Mouse (Mus musculus): Measurements from ENCODE around the gene Gm21292.
"Not testable (repeated sequence)": the region's sequence is repeated elsewhere in the genome, so short reads cannot be mapped to it uniquely, and the experiment has no call there.

Gm21292 gene

DNA sequence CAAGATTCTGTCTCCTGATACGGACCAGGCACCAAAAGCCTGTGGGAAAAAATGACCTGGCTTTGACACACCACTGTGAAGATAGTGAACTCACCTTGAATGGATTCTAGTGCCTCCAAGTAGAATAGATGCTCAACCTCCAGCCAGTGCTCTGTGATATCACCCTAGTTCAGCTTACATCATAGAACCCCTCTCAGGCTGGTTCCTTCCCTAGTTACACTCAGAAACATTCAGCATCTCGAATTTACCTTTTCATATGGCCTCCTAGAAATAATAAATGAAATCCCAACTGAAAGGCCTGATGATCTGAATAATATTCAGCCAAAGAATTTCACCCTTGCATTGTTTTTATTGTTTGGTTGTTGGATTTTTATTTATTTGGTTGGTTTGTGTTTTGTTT lies at the start of gene Gm21292:
TSS of gene Gm21292 (minus strand) at position 101 of the 400 bp plus-strand sequence.
- DNase-seq (ENCODE audit: low read depth), result not testable (repeated sequence)

Data from induced T-regulatory cell, adult 2 months (primary cell).